Mouse (Mus musculus): ENCODE measurements around the gene Arfip1. TPM values are rescaled to one million over a fixed set of nuclear protein-coding genes. Genes with fewer than 3 reads are reported as not detected.

Arfip1 gene
- polyA plus RNA-seq, 1 experiment from 2014 or later: 60.8 TPM

DNA sequence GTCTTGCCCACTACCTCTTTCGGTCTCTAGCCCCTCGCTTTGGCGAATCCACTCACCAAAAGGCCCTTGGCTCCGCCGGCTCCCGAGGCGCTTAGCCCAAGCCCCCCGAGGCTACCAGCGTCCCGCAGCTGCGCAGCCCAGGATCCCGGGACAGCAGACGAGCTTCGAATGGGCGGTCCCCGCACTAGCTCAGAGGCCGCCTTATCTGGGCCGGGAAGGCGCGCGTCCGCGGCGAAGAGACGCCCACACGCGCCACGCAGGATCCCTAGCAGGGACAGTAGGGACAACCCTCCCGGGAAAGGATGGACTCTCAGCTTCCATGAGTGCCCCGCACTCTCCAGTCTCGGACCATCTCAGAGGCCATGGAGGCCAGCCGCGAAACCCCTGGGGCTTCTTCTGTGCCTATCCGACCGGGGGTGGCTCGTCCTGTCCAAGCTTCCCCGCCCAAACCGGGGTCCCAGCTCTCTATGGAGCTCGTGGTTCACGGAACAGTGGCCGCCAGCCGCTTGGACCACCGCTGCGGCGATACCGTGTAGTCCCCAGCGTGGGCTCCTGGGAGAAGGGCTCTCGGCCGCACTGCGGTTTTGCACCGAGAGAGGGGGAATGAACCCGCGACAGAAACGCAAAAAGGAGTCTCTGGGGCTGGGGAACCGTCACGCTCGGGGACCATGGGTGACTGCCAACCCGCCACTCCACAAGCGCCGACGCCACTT, 103.0 kb downstream of the Arfip1 start:
- peak overlapping the region; percentile 63 for H3K4me3 ChIP-seq (ENCODE audit: low read depth, low read length)
- H3K27me3 ChIP-seq (replicated peaks; ENCODE audit: insufficient read depth, low read length): 0 out of 2 replicates have a peak, but pooled peaks cover 6% of the 10 kb centered on the region
- no peaks in the 10 kb centered on the region for H3K9me3 ChIP-seq (ENCODE audit: low read length)
- H3K4me1 ChIP-seq (ENCODE audit: insufficient read depth, low read depth, low read length): 0 out of 2 replicates have a peak, but pooled peaks cover 4% of the 10 kb centered on the region
- no peaks in the 10 kb centered on the region for H3K36me3 ChIP-seq (ENCODE audit: insufficient read depth, low read length)
- TF ChIP-seq EP300 (IDR thresholded peaks at IDR 0.05) (no peak), CTCF (IDR thresholded peaks at IDR 0.05) (no peak)
- peak overlapping the region; percentile 39 for H3K9ac ChIP-seq (replicated peaks; ENCODE audit: low read depth)
- peak overlapping the region; percentile 96 for H3K4me2 ChIP-seq (replicated peaks; ENCODE audit: low read depth, low read length)
- ATAC-seq (peak; percentile 45), DNase-seq (ENCODE audit: low spot score) (peak; percentile 77)
- peak overlapping the region; percentile 76 for H3K27ac ChIP-seq (ENCODE audit: low read length)
- WGBS: 2% methylated on average over 60 of the region's 61 CpGs

DNA sequence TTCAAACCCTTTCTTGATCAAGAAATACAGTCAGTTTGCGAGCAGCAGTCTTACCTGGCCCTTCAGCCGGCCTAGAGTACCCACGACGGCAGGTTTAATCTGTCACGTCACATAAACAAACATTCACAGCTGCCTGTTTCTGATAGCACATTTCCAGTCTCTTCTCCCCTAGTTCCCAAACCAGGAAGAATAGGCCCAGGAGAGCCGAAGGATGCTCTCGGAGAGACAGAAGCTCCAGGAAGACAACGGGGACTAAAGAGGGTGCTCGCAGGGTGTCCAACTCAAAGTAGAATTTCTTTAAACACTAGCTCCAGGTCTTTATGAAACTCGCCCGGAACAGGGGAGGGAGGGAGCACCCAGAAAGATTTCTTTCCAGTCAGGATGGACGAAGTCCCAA, 103.5 kb downstream of the Arfip1 start:
- Histone ChIP-seq H3K4me2 (replicated peaks; ENCODE audit: low read depth, low read length) (peak overlapping the region; percentile 96), H3K36me3 (ENCODE audit: insufficient read depth, low read length) (no peaks in the 10 kb centered on the region), H3K9me3 (ENCODE audit: low read length) (no peaks in the 10 kb centered on the region), H3K27ac (ENCODE audit: low read length) (peak overlapping the region; percentile 76; the same call in 1 of the 2 replicates), H3K9ac (replicated peaks; ENCODE audit: low read depth) (peak overlapping the region; percentile 39), H3K4me3 (ENCODE audit: low read depth, low read length) (peak overlapping the region; percentile 63), H3K4me1 (ENCODE audit: insufficient read depth, low read depth, low read length) (0 out of 2 replicates have a peak, but pooled peaks cover 4% of the 10 kb centered on the region), H3K27me3 (replicated peaks; ENCODE audit: insufficient read depth, low read length) (0 out of 2 replicates have a peak, but pooled peaks cover 6% of the 10 kb centered on the region)
- TF ChIP-seq EP300 (IDR thresholded peaks at IDR 0.05): no peak
- no peak for TF ChIP-seq CTCF (IDR thresholded peaks at IDR 0.05)
- DNase-seq (ENCODE audit: low spot score) (peak; percentile 59), ATAC-seq (no peak)
- WGBS: 8% methylated on average over 12 of the region's 12 CpGs

DNA sequence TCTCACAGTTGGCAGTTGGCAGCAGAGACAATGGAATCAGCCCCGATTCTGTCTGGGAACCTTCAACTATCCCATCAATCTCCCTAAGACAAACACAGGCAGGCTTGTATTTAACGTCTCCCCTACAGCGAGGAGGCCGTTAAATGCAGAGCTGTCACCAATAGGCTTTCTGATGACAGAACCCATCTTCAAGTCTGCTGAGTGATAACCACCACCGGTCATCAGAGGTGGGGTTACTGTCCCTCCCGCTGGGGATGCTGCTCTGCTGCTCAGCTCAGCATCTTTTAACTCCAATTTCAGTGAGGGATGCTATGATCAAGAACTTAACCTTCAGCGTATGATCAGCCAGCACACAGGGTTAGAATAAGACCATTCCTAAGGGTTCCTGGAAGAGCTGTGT, 104.2 kb downstream of the Arfip1 start:
- 0 out of 2 replicates have a peak, but pooled peaks cover 6% of the 10 kb centered on the region for H3K27me3 ChIP-seq (replicated peaks; ENCODE audit: insufficient read depth, low read length)
- H3K36me3 ChIP-seq (ENCODE audit: insufficient read depth, low read length): no peaks in the 10 kb centered on the region

DNA sequence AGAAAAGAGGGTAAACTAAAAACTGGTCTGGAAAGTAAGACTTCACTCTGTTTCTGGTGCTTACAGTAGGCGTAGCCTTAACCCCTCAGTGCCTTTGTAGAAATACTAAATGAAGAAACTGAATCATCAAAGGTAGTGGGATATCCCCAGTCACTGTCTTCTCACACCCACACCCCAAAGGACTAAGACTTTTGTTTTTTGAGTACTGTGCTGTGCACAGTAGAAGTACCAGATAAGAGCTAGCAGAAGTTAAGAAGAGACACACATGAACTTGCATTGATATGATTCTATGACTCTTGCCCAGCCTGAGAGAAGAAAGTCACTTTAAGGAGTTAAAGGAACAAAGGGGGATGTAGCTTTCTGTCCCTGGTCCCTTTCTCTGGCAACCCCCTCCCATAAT, 104.9 kb downstream of the Arfip1 start:
- no peak overlapping the region for H3K4me2 ChIP-seq (replicated peaks; ENCODE audit: low read depth, low read length)
- H3K4me1 ChIP-seq (ENCODE audit: insufficient read depth, low read depth, low read length): peaks cover 8% of the 10 kb centered on the region; the same call in 1 of the 2 replicates

More for the DNA sequence above, 104.2 kb downstream of the Arfip1 start:
- peak overlapping the region; percentile 63; the same call in 1 of the 2 replicates for H3K4me3 ChIP-seq (ENCODE audit: low read depth, low read length)
- 33% methylated on average over 7 of the region's 7 CpGs for WGBS
- TF ChIP-seq CTCF (IDR thresholded peaks at IDR 0.05): no peak
- TF ChIP-seq EP300 (IDR thresholded peaks at IDR 0.05): no peak
- H3K9me3 ChIP-seq (ENCODE audit: low read length): no peaks in the 10 kb centered on the region
- H3K27ac ChIP-seq (ENCODE audit: low read length): no peak overlapping the region
- DNase-seq (ENCODE audit: low spot score) (no peak), ATAC-seq (no peak)
- 0 out of 2 replicates have a peak, but pooled peaks cover 8% of the 10 kb centered on the region for H3K4me1 ChIP-seq (ENCODE audit: insufficient read depth, low read depth, low read length)
- no peak overlapping the region for H3K9ac ChIP-seq (replicated peaks; ENCODE audit: low read depth)
- H3K4me2 ChIP-seq (replicated peaks; ENCODE audit: low read depth, low read length): peak overlapping the region; percentile 96

DNA sequence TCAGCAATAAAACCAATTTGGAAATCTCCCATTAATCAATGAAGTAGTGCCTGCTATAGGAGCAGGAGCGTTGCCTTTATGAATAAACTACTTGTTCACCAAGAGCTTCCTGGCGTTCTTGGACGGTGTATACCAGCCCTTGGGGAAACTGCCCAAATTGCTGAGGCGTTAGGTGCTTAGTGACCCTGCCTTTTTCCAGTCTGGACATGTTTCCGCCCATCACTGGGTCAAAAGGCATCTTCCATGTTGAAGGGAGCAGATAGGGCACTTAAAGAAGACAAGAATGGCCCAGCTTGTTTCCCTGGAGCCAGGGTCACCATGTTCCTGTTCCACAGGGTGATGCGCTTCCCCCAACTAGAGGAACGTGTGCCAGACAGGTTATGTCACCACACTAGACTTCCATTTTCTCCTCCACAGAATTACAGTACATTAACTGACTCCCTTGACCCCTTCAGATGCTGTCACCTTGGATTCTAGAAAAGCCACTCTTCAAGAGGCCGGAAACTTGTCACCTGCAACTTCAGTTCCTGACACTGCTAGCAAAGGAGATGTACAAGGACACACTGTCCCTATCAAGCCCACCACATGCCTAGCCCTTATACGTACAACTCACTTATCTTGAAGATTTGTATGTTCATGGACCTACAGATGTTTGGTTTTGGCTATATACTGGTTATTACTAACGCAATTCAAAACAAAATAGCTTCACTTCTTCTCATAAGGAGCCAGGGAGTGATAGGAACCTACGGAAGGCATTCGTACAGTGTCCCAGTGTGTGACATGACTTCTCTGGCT, 107.2 kb downstream of the Arfip1 start:
- Histone ChIP-seq H3K27ac (ENCODE audit: low read length) (no peak overlapping the region), H3K9me3 (ENCODE audit: low read length) (no peaks in the 10 kb centered on the region), H3K27me3 (replicated peaks; ENCODE audit: insufficient read depth, low read length) (0 out of 2 replicates have a peak, but pooled peaks cover 6% of the 10 kb centered on the region), H3K36me3 (ENCODE audit: insufficient read depth, low read length) (no peaks in the 10 kb centered on the region), H3K4me1 (ENCODE audit: insufficient read depth, low read depth, low read length) (peaks cover 8% of the 10 kb centered on the region; the same call in 1 of the 2 replicates), H3K4me2 (replicated peaks; ENCODE audit: low read depth, low read length) (no peak overlapping the region), H3K4me3 (ENCODE audit: low read depth, low read length) (no peak overlapping the region), H3K9ac (replicated peaks; ENCODE audit: low read depth) (no peak overlapping the region)
- no peak for ATAC-seq
- 82% methylated on average over 12 of the region's 12 CpGs for WGBS
- TF ChIP-seq CTCF (IDR thresholded peaks at IDR 0.05): no peak
- no peak for TF ChIP-seq EP300 (IDR thresholded peaks at IDR 0.05)
- no peak for DNase-seq (ENCODE audit: low spot score)

More for the DNA sequence above, 104.9 kb downstream of the Arfip1 start:
- ATAC-seq: no peak
- H3K27ac ChIP-seq (ENCODE audit: low read length): no peak overlapping the region
- TF ChIP-seq EP300 (IDR thresholded peaks at IDR 0.05) (no peak), CTCF (IDR thresholded peaks at IDR 0.05) (no peak)
- H3K9me3 ChIP-seq (ENCODE audit: low read length): no peaks in the 10 kb centered on the region
- DNase-seq (ENCODE audit: low spot score): no peak
- no peaks in the 10 kb centered on the region for H3K36me3 ChIP-seq (ENCODE audit: insufficient read depth, low read length)
- no peak overlapping the region for H3K9ac ChIP-seq (replicated peaks; ENCODE audit: low read depth)
- H3K27me3 ChIP-seq (replicated peaks; ENCODE audit: insufficient read depth, low read length): 0 out of 2 replicates have a peak, but pooled peaks cover 6% of the 10 kb centered on the region
- no peak overlapping the region for H3K4me3 ChIP-seq (ENCODE audit: low read depth, low read length)
- 85% methylated on average over 1 of the region's 1 CpGs for WGBS

DNA sequence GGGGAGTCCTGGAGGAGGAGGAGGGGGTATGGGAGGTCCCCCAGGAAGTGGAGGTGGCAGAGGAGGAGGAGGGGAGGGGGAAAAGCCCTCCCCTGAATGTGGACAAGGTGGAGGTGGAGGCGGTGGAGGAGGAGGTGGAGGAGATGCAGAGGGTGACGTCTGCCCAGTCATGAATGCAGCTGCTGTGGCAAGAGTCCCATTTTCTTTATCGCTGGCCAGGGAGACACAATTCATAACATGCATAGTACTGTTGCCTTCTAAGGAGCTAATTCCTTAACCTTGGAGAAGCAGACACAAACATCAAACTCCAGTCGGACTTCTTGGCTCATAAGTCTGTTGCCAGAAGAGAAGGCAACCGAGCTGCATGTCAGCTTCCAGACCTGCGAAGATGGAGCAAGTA, 108.0 kb downstream of the Arfip1 start:
- ATAC-seq (no peak), DNase-seq (ENCODE audit: low spot score) (no peak)
- 0 out of 2 replicates have a peak, but pooled peaks cover 6% of the 10 kb centered on the region for H3K27me3 ChIP-seq (replicated peaks; ENCODE audit: insufficient read depth, low read length)
- 62% methylated on average over 6 of the region's 6 CpGs for WGBS
- TF ChIP-seq CTCF (IDR thresholded peaks at IDR 0.05) (no peak), EP300 (IDR thresholded peaks at IDR 0.05) (no peak)
- H3K4me2 ChIP-seq (replicated peaks; ENCODE audit: low read depth, low read length): no peak overlapping the region
- H3K4me3 ChIP-seq (ENCODE audit: low read depth, low read length): no peak overlapping the region
- H3K27ac ChIP-seq (ENCODE audit: low read length): no peak overlapping the region
- H3K36me3 ChIP-seq (ENCODE audit: insufficient read depth, low read length): no peaks in the 10 kb centered on the region
- H3K9me3 ChIP-seq (ENCODE audit: low read length): no peaks in the 10 kb centered on the region
- peaks cover 8% of the 10 kb centered on the region; the same call in 1 of the 2 replicates for H3K4me1 ChIP-seq (ENCODE audit: insufficient read depth, low read depth, low read length)
- H3K9ac ChIP-seq (replicated peaks; ENCODE audit: low read depth): no peak overlapping the region
